Mouse (Mus musculus): ENCODE data around the gene Bicd1.

Bicd1 gene

GRCm38 (mm10) chr6:149565720-149566498 is 157.2 kb downstream of the Bicd1 start:
- DNase-seq (ENCODE audit: low read depth, low spot score): no peak

- no peak for DNase-seq (ENCODE audit: low read depth, low spot score)
These were observed 158.5 kb downstream of the Bicd1 start for GRCm38 (mm10) chr6:149567219-149567618.

GRCm38 (mm10) chr6:149574288-149574687 is 165.6 kb downstream of the Bicd1 start:
- DNase-seq (ENCODE audit: low read depth, low spot score): no peak

- DNase-seq (ENCODE audit: low read depth, low spot score): no peak
These were observed 171.4 kb downstream of the Bicd1 start for GRCm38 (mm10) chr6:149580053-149580452.

- DNase-seq (ENCODE audit: low read depth, low spot score): no peak
These were observed 177.2 kb downstream of the Bicd1 start for GRCm38 (mm10) chr6:149585708-149586504.
